Mouse (Mus musculus) hindbrain, embryonic 16.5 days (tissue): ENCODE results near the gene Shank2. TPM values are rescaled to one million over a fixed set of nuclear protein-coding genes. Genes with fewer than 3 reads are reported as not detected.

Experiments used
- ATAC-seq: fragments of 200-750 bp; cut with Nextera tagmentation; 2 replicates; pipeline ENCODE4 v1.8.0; 2017; ENCODE audit warnings: moderate TSS enrichment, moderate library complexity
- H3K27ac ChIP-seq: fragments of 300-500 bp; sonication (generic); 2 replicates; pipeline ENCODE4 v1.5.1; 2014; ENCODE audit warnings: low read depth, mild to moderate bottlenecking, control low read depth, low read length, moderate library complexity
- H3K27me3 ChIP-seq: fragments of 300-500 bp; sonication (generic); replicated peaks from 2 replicates; pipeline ENCODE4 v1.6.1; 2014; ENCODE audit warnings: low read length; ENCODE audit not compliant: control insufficient read depth, insufficient read depth
- H3K36me3 ChIP-seq: fragments of 300-500 bp; sonication (generic); 2 replicates; pipeline ENCODE4 v1.6.1; 2014; ENCODE audit warnings: mild to moderate bottlenecking, low read length, moderate library complexity, mixed read lengths; ENCODE audit not compliant: control insufficient read depth, insufficient read depth
- H3K4me1 ChIP-seq: fragments of 300-500 bp; sonication (generic); 2 replicates; pipeline ENCODE4 v1.6.1; 2014; ENCODE audit warnings: low read depth, low read length; ENCODE audit not compliant: control insufficient read depth, insufficient read depth
- H3K4me2 ChIP-seq: fragments of 300-500 bp; sonication (generic); 2 replicates; pipeline ENCODE4 v1.6.1; 2014; ENCODE audit warnings: mild to moderate bottlenecking, low read length, control low read depth, moderate library complexity
- H3K4me3 ChIP-seq: fragments of 300-500 bp; sonication (generic); 2 replicates; pipeline ENCODE4 v1.5.1; 2014; ENCODE audit warnings: mild to moderate bottlenecking, low read length, control low read depth, moderate library complexity
- H3K9ac ChIP-seq: fragments of 300-500 bp; sonication (generic); 2 replicates; pipeline ENCODE4 v1.6.1; 2014; ENCODE audit warnings: low read depth, mild to moderate bottlenecking, control low read depth, low read length, moderate library complexity
- H3K9me3 ChIP-seq: fragments of 300-500 bp; sonication (generic); 2 replicates; pipeline ENCODE4 v1.6.1; 2014; ENCODE audit warnings: mild to moderate bottlenecking, low read length, moderate library complexity; ENCODE audit not compliant: control insufficient read depth
- WGBS: fragments of 180-500 bp; shearing (Covaris S2); extraction: QIAGEN DNeasy Blood & Tissue Kit; methylation state at CpG from one replicate; pipeline ENCODE4 v1.1.7; 2014; 5-methylcytosine and 5-hydroxymethylcytosine counted together
- polyA plus RNA-seq: library from polyadenylated mRNA; unstranded; fragments of >200 nt; fragmentation: Nextera tagmentation; extraction: Ambion mirVana; gene quantifications from 2 replicates; pipeline ENCODE4 v1.2.1, GENCODE M21; 2015

The Shank2 gene
- polyA plus RNA-seq, 1 experiment from 2014 or later = 9.0 TPM

GRCm38 (mm10) chr7:144081448-144081847 lies 79.7 kb downstream of the Shank2 start:
- Histone ChIP-seq H3K4me1 (no peaks in the 10 kb centered on the region), H3K27ac (no peak overlapping the region), H3K36me3 (no peaks in the 10 kb centered on the region), H3K9ac (no peak overlapping the region), H3K4me3 (no peak overlapping the region), H3K27me3 (no peaks in the 10 kb centered on the region), H3K9me3 (no peaks in the 10 kb centered on the region), H3K4me2 (no peak overlapping the region)
- 76% methylated on average over 1 of the region's 1 CpGs for WGBS
- 0 out of 2 replicates have a peak, but pooled peaks have one; percentile 54 for ATAC-seq

GRCm38 (mm10) chr7:144081963-144082362 lies 80.2 kb downstream of the Shank2 start:
- no peak overlapping the region for H3K27ac ChIP-seq
- no peaks in the 10 kb centered on the region for H3K4me1 ChIP-seq
- H3K36me3 ChIP-seq = no peaks in the 10 kb centered on the region
- H3K4me3 ChIP-seq = no peak overlapping the region
- no peak overlapping the region for H3K9ac ChIP-seq
- H3K9me3 ChIP-seq = no peaks in the 10 kb centered on the region
- WGBS = 73% methylated on average over 2 of the region's 2 CpGs
- no peak overlapping the region for H3K4me2 ChIP-seq
- ATAC-seq = 0 out of 2 replicates have a peak, but pooled peaks have one; percentile 19
- no peaks in the 10 kb centered on the region for H3K27me3 ChIP-seq

GRCm38 (mm10) chr7:144087277-144087676 lies 85.5 kb downstream of the Shank2 start:
- Histone ChIP-seq H3K9ac (no peak overlapping the region), H3K9me3 (no peaks in the 10 kb centered on the region), H3K27me3 (no peaks in the 10 kb centered on the region), H3K4me1 (no peaks in the 10 kb centered on the region), H3K4me3 (no peak overlapping the region), H3K4me2 (no peak overlapping the region), H3K36me3 (no peaks in the 10 kb centered on the region), H3K27ac (no peak overlapping the region)
- WGBS = 25% methylated on average over 2 of the region's 2 CpGs
- 0 out of 2 replicates have a peak, but pooled peaks have one; percentile 50 for ATAC-seq

- Histone ChIP-seq H3K4me3 (no peak overlapping the region), H3K36me3 (no peaks in the 10 kb centered on the region), H3K27ac (no peak overlapping the region), H3K27me3 (no peaks in the 10 kb centered on the region), H3K9ac (no peak overlapping the region), H3K9me3 (no peaks in the 10 kb centered on the region), H3K4me2 (no peak overlapping the region), H3K4me1 (no peaks in the 10 kb centered on the region)
- 81% methylated on average over 12 of the region's 12 CpGs for WGBS
- ATAC-seq = no peak
Observed at GRCm38 (mm10) chr7:144094132-144094531, 92.4 kb downstream of the Shank2 start.

GRCm38 (mm10) chr7:144097314-144097713 lies 95.6 kb downstream of the Shank2 start:
- ATAC-seq = no peak
- WGBS = 11% methylated on average over 2 of the region's 2 CpGs
- no peak overlapping the region for H3K9ac ChIP-seq

GRCm38 (mm10) chr7:144102222-144102980 lies 100.7 kb downstream of the Shank2 start:
- H3K9ac ChIP-seq = no peak overlapping the region
- ATAC-seq = no peak
- H3K9me3 ChIP-seq = no peaks in the 10 kb centered on the region
- H3K36me3 ChIP-seq = no peaks in the 10 kb centered on the region
- H3K4me1 ChIP-seq = no peaks in the 10 kb centered on the region
- WGBS = 58% methylated on average over 4 of the region's 4 CpGs
- no peak overlapping the region for H3K4me3 ChIP-seq
- no peak overlapping the region for H3K27ac ChIP-seq
- no peaks in the 10 kb centered on the region for H3K27me3 ChIP-seq
- no peak overlapping the region for H3K4me2 ChIP-seq

More at GRCm38 (mm10) chr7:144097314-144097713, 95.6 kb downstream of the Shank2 start:
- H3K9me3 ChIP-seq = no peaks in the 10 kb centered on the region
- H3K36me3 ChIP-seq = no peaks in the 10 kb centered on the region
- H3K27ac ChIP-seq = no peak overlapping the region
- no peak overlapping the region for H3K4me3 ChIP-seq
- H3K27me3 ChIP-seq = no peaks in the 10 kb centered on the region
- no peak overlapping the region for H3K4me2 ChIP-seq
- no peaks in the 10 kb centered on the region for H3K4me1 ChIP-seq

- no peak overlapping the region for H3K27ac ChIP-seq
- H3K36me3 ChIP-seq = no peaks in the 10 kb centered on the region
- peaks cover 3% of the 10 kb centered on the region for H3K4me1 ChIP-seq
- ATAC-seq = no peak
- H3K4me2 ChIP-seq = no peak overlapping the region
- H3K4me3 ChIP-seq = no peak overlapping the region
- WGBS = 33% methylated on average over 1 of the region's 1 CpGs
- H3K9me3 ChIP-seq = no peaks in the 10 kb centered on the region
- no peak overlapping the region for H3K9ac ChIP-seq
- H3K27me3 ChIP-seq = no peaks in the 10 kb centered on the region
Observed at GRCm38 (mm10) chr7:144105952-144106351, 104.2 kb downstream of the Shank2 start.

GRCm38 (mm10) chr7:144106352-144107011 lies 104.8 kb downstream of the Shank2 start:
- WGBS = 6% methylated on average over 9 of the region's 9 CpGs
- no peak overlapping the region for H3K4me2 ChIP-seq
- H3K9ac ChIP-seq = no peak overlapping the region; the same call in 1 of the 2 replicates
- no peak overlapping the region for H3K4me3 ChIP-seq
- H3K27ac ChIP-seq = peak overlapping the region; percentile 39; the same call in 1 of the 2 replicates
- H3K27me3 ChIP-seq = no peaks in the 10 kb centered on the region
- H3K4me1 ChIP-seq = peaks cover 8% of the 10 kb centered on the region
- H3K9me3 ChIP-seq = no peaks in the 10 kb centered on the region
- no peaks in the 10 kb centered on the region for H3K36me3 ChIP-seq
- peak; percentile 46; the same call in 1 of the 2 replicates for ATAC-seq

- H3K27ac ChIP-seq = no peak overlapping the region
- no peaks in the 10 kb centered on the region for H3K36me3 ChIP-seq
- no peak for ATAC-seq
- 79% methylated on average over 5 of the region's 5 CpGs for WGBS
- peaks cover 8% of the 10 kb centered on the region for H3K4me1 ChIP-seq
- H3K9ac ChIP-seq = no peak overlapping the region
- H3K9me3 ChIP-seq = no peaks in the 10 kb centered on the region
- H3K4me2 ChIP-seq = no peak overlapping the region
- H3K27me3 ChIP-seq = no peaks in the 10 kb centered on the region
- H3K4me3 ChIP-seq = no peak overlapping the region
Observed at GRCm38 (mm10) chr7:144108141-144108540, 106.4 kb downstream of the Shank2 start.
